Mouse (Mus musculus) bone marrow, adult 2 months (tissue): ENCODE measurements at regions not wholly inside any gene's neighbourhood (a gene's known extent, or its start where the extent isn't known, plus 50 kb on each side); places are given as distances from the start of the nearest gene placed in this dataset.

Experiments used
- H3K27ac ChIP-seq: fragments of 200-500 bp; 2 replicates; pipeline ENCODE4 v1.5.1; 2012; ENCODE audit warnings: low read depth, mild to moderate bottlenecking, control low read depth, inconsistent platforms, low read length; ENCODE audit not compliant: control insufficient read depth, poor library complexity, insufficient read depth
- H3K4me1 ChIP-seq: fragments of 200-500 bp; 2 replicates; pipeline ENCODE4 v1.6.1; 2011; ENCODE audit warnings: low read length; ENCODE audit not compliant: control insufficient read depth, insufficient read depth
- H3K4me3 ChIP-seq: fragments of 200-500 bp; replicated peaks from 2 replicates; pipeline ENCODE3; 2011; ENCODE audit warnings: mild to moderate bottlenecking, low read depth, low read length, control low read depth; ENCODE audit not compliant: control insufficient read depth
- CTCF ChIP-seq: fragments of 200-500 bp; IDR thresholded peaks from 2 replicates; pipeline ENCODE4 v1.5.1; 2011; ENCODE audit warnings: low read length, control low read depth; ENCODE audit not compliant: control insufficient read depth, insufficient read depth
- POLR2A ChIP-seq: fragments of 200-500 bp; IDR thresholded peaks from 2 replicates; pipeline ENCODE4 v1.6.1; 2011; ENCODE audit warnings: low read depth, mild to moderate bottlenecking, control low read depth, low read length, borderline replicate concordance; ENCODE audit not compliant: control insufficient read depth
- WGBS: fragments of 180-500 bp; shearing (Covaris S2); methylation state at CpG from one replicate; pipeline ENCODE4 v1.1.7; 2018; 5-methylcytosine and 5-hydroxymethylcytosine counted together

DNA sequence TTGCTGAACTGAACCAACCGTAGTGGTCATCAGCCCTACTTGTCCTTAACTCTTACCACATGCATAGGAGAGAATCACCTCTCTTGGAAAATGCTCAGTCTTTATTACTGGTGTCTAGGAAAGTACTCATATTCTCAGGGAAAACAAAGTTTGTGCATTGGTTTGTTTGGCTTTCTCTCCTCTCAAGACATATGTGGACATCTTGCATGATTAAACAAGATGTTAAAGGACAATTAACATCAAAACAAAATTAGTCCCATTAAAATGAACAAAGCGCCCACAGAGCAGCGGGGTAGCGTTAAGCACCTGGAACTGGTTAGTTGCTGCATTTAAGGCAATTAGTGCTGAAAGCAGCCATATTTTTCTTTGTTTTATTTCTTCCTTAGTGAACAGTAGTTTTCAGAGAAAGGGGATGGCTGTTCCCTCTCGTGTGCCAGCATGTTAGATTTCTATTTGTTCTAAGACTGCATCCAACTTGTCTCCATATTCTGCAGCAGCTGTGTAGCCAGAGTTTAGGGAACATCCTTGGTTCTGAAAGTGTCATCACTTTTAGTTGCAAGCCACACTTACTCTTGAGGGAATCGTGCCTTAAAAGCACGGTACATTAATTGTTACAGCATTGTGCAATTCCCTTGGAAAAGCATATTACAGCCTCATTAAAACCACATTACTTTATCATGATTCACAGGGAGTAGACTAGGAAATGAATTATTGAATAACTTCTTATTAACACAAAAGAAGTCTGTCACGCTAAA, 137.7 kb downstream of the Ube2u start:
- WGBS = 79% methylated on average over 8 of the region's 8 CpGs
- Histone ChIP-seq H3K27ac (no peak overlapping the region), H3K4me1 (no peaks in the 10 kb centered on the region), H3K4me3 (no peak overlapping the region)
- no peak for TF ChIP-seq POLR2A
- TF ChIP-seq CTCF = no peak

DNA sequence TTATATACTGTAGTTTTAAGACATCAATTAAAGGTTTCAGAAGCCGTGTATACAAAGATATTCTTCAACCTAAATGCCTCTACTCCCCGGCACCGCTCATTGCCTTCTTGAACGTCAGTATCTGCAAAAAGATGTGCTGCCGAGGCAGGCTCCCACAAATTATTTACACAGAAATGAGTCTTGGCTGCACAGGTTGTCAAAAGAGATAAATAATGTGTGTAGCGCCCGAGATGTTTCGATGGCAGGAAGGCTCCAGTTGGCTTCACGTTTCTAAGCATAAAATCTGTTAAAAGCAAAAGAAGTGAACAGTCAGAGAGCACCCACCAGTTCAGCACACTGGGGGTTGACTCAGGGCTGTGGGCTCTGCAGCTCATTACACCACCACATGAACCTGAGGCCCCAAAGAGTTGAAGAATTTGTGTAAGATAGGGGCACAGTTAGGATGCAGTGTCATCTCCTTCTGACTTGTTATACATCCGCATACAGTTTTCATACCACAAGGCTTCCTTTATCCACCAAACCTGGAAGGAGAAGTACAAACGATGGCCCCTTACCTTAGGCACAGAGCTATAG, 138.4 kb downstream of the Ube2u start:
- WGBS = 79% methylated on average over 11 of the region's 11 CpGs
- H3K4me3 ChIP-seq = no peak overlapping the region
- no peak overlapping the region for H3K27ac ChIP-seq
- TF ChIP-seq CTCF (no peak), POLR2A (no peak)
- H3K4me1 ChIP-seq = no peaks in the 10 kb centered on the region

DNA sequence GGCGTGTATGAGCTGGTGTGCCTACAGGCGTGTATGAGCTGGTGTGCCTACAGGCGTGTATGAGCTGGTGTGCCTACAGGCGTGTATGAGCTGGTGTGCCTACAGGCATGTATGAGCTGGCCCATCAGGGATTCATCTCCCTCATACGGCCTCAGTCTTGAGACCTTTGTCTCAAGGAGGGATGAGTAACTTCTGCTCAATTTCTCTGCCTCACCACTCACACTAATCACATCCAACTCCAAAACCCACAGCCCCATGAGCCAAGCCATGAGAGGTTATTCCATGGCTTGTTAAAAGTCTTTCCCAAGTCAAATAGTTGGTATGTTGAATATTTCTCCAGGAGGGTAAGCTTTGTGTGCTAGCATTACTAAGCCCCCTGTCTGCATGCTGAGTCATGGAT, 146.0 kb downstream of the Ube2u start:
- H3K4me1 ChIP-seq = no peaks in the 10 kb centered on the region
- no peak for TF ChIP-seq CTCF
- 78% methylated on average over 4 of the region's 5 CpGs for WGBS
- no peak overlapping the region for H3K4me3 ChIP-seq
- H3K27ac ChIP-seq = no peak overlapping the region

DNA sequence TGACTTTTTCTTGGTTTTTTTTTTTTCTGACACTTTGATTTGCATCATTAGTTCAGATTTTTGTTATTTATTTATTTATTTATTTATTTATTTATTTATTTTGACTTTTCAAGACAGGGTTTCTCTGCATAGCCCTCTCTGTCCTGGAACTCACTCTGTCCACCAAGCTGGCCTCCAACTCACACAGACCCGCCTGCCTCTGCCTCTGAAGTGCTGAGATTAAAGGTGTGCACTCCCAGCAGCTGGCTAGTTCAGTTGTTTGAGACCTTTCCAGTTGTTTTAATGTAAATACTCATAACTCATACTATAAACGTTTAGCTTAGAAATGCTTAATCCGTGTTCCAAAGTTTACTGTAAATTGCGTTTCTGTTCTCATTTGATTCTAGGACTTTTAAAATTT, 147.9 kb downstream of the Ube2u start:
- Histone ChIP-seq H3K27ac (no peak overlapping the region), H3K4me3 (no peak overlapping the region), H3K4me1 (no peaks in the 10 kb centered on the region)
- 69% methylated on average over 4 of the region's 4 CpGs for WGBS
- no peak for TF ChIP-seq POLR2A
- TF ChIP-seq CTCF = no peak

DNA sequence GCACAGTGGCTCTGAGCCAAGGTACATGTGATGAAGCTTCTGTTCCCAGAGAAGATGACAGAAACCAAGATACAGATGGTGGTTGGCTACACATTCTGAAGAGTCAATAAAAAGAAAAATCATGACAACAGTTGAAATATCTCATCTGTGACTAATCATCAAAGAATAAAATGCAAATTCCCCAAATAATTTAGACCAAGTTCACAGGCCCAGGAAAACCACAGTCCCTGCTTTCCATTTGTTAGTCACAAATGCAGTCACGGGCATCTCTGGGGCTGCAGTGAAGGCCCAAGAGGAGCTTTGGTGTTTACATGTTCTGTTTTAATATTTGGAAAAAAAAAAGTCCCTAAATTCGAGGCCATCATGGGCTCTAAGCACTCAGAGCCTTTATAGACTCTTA, 142.1 kb upstream of the Cachd1 start:
- no peak overlapping the region for H3K27ac ChIP-seq
- H3K4me3 ChIP-seq = no peak overlapping the region
- no peaks in the 10 kb centered on the region for H3K4me1 ChIP-seq
- 47% methylated on average over 2 of the region's 2 CpGs for WGBS
- TF ChIP-seq POLR2A = no peak
- TF ChIP-seq CTCF = no peak

DNA sequence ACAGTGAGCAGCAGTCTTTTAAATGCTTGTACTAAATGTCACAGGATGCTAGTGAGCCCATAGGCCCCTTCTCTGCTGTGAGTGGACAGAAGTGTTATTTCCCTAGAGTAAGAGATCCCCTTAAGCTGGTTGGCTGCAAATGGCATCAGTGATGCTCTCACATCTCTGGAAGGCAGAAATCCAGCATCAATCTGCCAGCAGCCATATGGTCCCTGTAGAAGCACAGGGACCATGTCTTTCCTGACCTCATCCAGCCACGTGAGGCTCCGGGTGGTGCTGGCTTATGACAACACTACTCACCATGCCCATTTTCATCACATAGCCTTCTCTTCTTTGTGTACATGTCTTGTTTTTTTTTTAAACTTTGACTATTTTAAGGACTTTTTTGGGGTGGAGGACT, 138.9 kb upstream of the Cachd1 start:
- 86% methylated on average over 2 of the region's 2 CpGs for WGBS
- Histone ChIP-seq H3K4me3 (no peak overlapping the region), H3K4me1 (no peaks in the 10 kb centered on the region), H3K27ac (no peak overlapping the region)
- TF ChIP-seq CTCF (no peak), POLR2A (no peak)

DNA sequence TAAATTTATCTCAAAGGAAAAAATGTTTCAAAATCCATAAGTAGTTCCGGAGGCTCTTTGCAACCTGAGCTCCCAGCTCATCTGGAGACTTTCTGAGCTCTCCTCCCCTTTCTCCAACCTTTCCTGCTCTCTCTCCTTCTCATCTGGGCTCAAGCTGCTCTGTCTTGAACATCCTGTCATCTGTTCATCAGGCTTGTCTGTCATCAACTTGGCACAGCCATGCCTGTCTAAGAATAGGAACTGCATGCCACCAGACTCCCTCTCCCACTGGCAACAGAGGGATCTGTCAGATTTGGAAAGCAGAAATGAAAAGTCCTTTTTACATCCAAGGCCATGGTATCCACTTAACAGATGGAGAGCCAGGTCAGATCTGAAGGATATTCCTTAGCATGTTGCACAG, 115.3 kb upstream of the Cachd1 start:
- 84% methylated on average over 1 of the region's 1 CpGs for WGBS
- no peaks in the 10 kb centered on the region for H3K4me1 ChIP-seq
- TF ChIP-seq POLR2A (no peak), CTCF (no peak)
- no peak overlapping the region for H3K27ac ChIP-seq
- no peak overlapping the region for H3K4me3 ChIP-seq

DNA sequence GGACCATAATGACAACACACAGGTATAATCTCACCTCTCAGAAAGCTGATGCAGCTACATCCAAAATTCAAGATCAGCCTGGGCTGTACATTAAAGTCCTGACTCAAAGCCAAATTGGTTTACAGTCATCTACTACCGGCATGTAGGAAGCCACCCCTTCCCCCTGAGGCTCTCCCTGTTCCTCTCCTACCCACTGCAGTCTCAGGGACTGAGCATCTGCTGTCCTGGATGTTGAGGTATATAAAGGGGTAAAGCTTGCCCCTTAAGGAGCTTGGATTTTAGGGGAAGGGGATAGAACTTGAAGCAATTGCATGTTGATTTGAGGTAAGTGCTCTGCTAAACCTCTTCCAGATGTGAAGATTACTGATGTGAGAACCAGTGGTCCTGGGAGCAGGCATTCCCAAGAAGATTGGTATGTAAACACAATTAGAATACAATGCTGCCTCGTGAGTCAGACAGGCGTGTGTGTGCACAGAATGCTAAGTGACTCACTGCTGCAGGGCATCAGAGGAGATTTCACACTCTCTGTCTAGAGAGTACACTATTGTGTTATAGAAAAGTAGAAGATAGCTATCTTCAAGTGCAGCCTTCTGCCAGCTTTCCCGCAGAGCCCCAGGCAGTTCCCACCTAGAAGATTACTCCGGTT, 111.7 kb upstream of the Cachd1 start:
- Histone ChIP-seq H3K27ac (no peak overlapping the region), H3K4me1 (no peaks in the 10 kb centered on the region), H3K4me3 (no peak overlapping the region)
- TF ChIP-seq POLR2A (no peak), CTCF (no peak)
- WGBS = 32% methylated on average over 5 of the region's 5 CpGs

DNA sequence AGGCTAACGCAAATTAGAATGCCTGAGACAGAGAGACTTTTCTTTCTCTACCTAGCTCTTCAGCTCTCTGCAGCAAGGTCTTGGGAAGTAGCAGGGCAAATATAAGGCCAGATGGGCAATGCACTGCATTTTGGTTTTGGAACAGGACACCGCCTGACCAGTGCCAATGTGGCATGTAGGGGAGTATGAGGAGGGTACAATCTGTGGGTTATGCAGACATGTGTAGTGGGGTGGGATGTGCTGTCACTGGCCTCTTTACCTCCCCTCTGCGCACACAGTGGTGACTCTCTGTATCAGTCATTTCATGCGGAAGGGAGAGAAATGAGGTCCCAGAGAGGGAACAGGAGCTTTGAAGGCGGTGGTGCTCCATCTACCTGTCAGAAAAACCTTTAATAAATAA, 105.9 kb upstream of the Cachd1 start:
- TF ChIP-seq POLR2A (no peak), CTCF (no peak)
- 75% methylated on average over 5 of the region's 5 CpGs for WGBS

More for the DNA sequence above, 105.9 kb upstream of the Cachd1 start:
- Histone ChIP-seq H3K4me3 (no peak overlapping the region), H3K4me1 (no peaks in the 10 kb centered on the region), H3K27ac (no peak overlapping the region)
